In genomic region chr1:92212003-92212750, GRCm38 (mm10) we compare ENCODE assay signal across 9 mouse cellular contexts. TPM values are rescaled to one million over a fixed set of nuclear protein-coding genes. Genes with fewer than 3 reads are reported as not detected.
DNase-seq lines count a peak whose midpoint lies in the region; ATAC-seq and TF ChIP-seq lines count a peak whose summit lies in the region.
"Had no signal": no experiment of that assay in that cellular context is flagged by ENCODE, and none has a peak within 500 bp of the region (broad histone marks: within the 10 kb centered on the region; RNA-seq: fewer than 3 reads in every experiment).

No protein-coding gene starts in this region.

- H3K4me1 ChIP-seq in forebrain, embryonic 15.5 days = peaks cover 37% of the 10 kb centered on the region
- peaks cover 13% of the 10 kb centered on the region for H3K4me1 ChIP-seq in hindbrain, embryonic 16.5 days (ENCODE audit: control insufficient read depth, insufficient read depth, low read depth, low read length)

- no peaks in the 10 kb centered on the region for H3K36me3 ChIP-seq in forebrain, embryonic 15.5 days
- no peaks in the 10 kb centered on the region for H3K36me3 ChIP-seq in hindbrain, embryonic 16.5 days (ENCODE audit: control insufficient read depth, insufficient read depth, low read length)
- H3K36me3 ChIP-seq: stomach, embryonic 15.5 days had no signal

- peak; percentile 49 for DNase-seq in right cerebral cortex, postnatal 4 days
- DNase-seq in right cerebral cortex, postnatal 25 days = no peak
- peak; percentile 35 for DNase-seq in retina, embryonic 14.5 days (ENCODE audit: low spot score)
- DNase-seq in layer of hippocampus, adult 9-11 months = no peak
- DNase-seq in left cerebral cortex, adult 2 months (ENCODE audit: extremely low spot score in 1 of 2, low spot score in 2 of 2) = no peak
- DNase-seq in left cerebral cortex, postnatal 36 days (ENCODE audit: low spot score in 2 of 2) = no peak

- H3K27me3 ChIP-seq in forebrain, embryonic 15.5 days = no peaks in the 10 kb centered on the region
- no peaks in the 10 kb centered on the region for H3K27me3 ChIP-seq in hindbrain, embryonic 16.5 days (replicated peaks; ENCODE audit: control insufficient read depth, insufficient read depth, low read length)
- H3K27me3 ChIP-seq: stomach, embryonic 15.5 days had no signal

- no peaks in the 10 kb centered on the region for H3K9me3 ChIP-seq in forebrain, embryonic 15.5 days
- H3K9me3 ChIP-seq in hindbrain, embryonic 16.5 days (ENCODE audit: control insufficient read depth, low read length) = no peaks in the 10 kb centered on the region
- H3K9me3 ChIP-seq: stomach, embryonic 15.5 days had no signal

- WGBS in forebrain, embryonic 15.5 days = 25% methylated on average over 13 of the region's 13 CpGs
- whole genome bisulfite sequencing in hindbrain, embryonic 16.5 days = 18% methylated on average over 13 of the region's 13 CpGs

- H3K27ac ChIP-seq in forebrain, embryonic 15.5 days (replicated peaks) = peak overlapping the region; percentile 24
- no peak overlapping the region for H3K27ac ChIP-seq in hindbrain, embryonic 16.5 days (ENCODE audit: low read depth, low read length)
- no peak overlapping the region for H3K27ac ChIP-seq in left cerebral cortex, adult 2 months
- H3K27ac ChIP-seq: stomach, embryonic 15.5 days had no signal

- no peak for TF ChIP-seq CTCF in left cerebral cortex, adult 2 months (IDR thresholded peaks at IDR 0.05)

- peak; percentile 75 for ATAC-seq in forebrain, embryonic 15.5 days (replicated peaks)
- ATAC-seq in hindbrain, embryonic 16.5 days = peak; percentile 66

- no peak overlapping the region for H3K9ac ChIP-seq in forebrain, embryonic 15.5 days (replicated peaks)
- no peak overlapping the region for H3K9ac ChIP-seq in hindbrain, embryonic 16.5 days (ENCODE audit: low read depth, low read length)
- H3K9ac ChIP-seq: stomach, embryonic 15.5 days had no signal

- intact Hi-C loops in left cerebral cortex, adult 2 months (cut with DNase I) = no loop called here
- intact Hi-C loops in left cerebral cortex, postnatal 36 days (cut with DNase I) = no loop called here

- H3K4me3 ChIP-seq in forebrain, embryonic 15.5 days = no peak overlapping the region
- no peak overlapping the region for H3K4me3 ChIP-seq in hindbrain, embryonic 16.5 days (ENCODE audit: low read length)
- no peak overlapping the region for H3K4me3 ChIP-seq in left cerebral cortex, adult 2 months
- H3K4me3 ChIP-seq: stomach, embryonic 15.5 days had no signal

- H3K4me2 ChIP-seq in forebrain, embryonic 15.5 days (replicated peaks) = no peak overlapping the region
- H3K4me2 ChIP-seq in hindbrain, embryonic 16.5 days (ENCODE audit: low read length) = no peak overlapping the region
- H3K4me2 ChIP-seq: stomach, embryonic 15.5 days had no signal

RNA-seq across cellular contexts. Expression of gene Hdac4, which starts 16.7 kb away (rescaled TPM):
- 31.9 and 32.2 TPM in 2 replicates for polyA plus RNA-seq in forebrain, embryonic 15.5 days (2015; fragmentation: Nextera tagmentation; extraction: Ambion mirVana)
- polyA plus RNA-seq in hindbrain, embryonic 16.5 days (2015; fragmentation: Nextera tagmentation; extraction: Ambion mirVana) = 26.9 and 27.6 TPM in 2 replicates
- 100 to 1,000 TPM; 121 to 123 TPM for total RNA-seq in left cerebral cortex, adult 2 months (2021)
- 100 to 1,000 TPM; 105 to 125 TPM for total RNA-seq in left cerebral cortex, postnatal 36 days (2021)

Comparison
In these comparisons a context has a peak if more than half of its experiments do, and no peak if none do; other contexts are left out.
1. DNase-seq: peak in right cerebral cortex, postnatal 4 days (single experiment) and retina, embryonic 14.5 days (single experiment); none in right cerebral cortex, postnatal 25 days (single experiment), layer of hippocampus, adult 9-11 months (single experiment), left cerebral cortex, adult 2 months (0 of 2) and left cerebral cortex, postnatal 36 days (0 of 2).